Mouse (Mus musculus): ENCODE data around the gene Copz1.

The Copz1 gene

GRCm38 (mm10) chr15:103292673-103293345 lies 20.3 kb downstream of the Copz1 start:
- DNase-seq (ENCODE audit: low spot score in 2 of 2) = no peak

DNA sequence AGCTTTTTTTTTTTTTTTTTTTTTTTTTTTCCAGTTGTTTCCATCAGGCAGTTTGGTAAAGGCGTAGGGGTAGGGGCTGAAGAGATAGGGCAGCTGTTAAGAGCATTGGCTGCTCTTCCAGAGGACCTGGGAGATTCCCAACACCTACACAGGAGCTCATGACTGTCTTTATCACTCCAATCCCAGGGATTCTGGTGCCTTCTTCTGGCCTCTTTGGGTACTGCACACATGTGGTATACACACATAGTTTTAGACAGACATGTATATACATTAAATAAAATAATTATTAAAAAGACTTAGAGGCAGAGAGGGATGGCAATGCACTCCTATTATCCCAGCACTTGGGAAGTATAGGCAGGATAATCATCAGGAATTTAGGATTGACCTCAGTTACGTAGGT lies 20.9 kb downstream of the Copz1 start:
- no peak for DNase-seq (ENCODE audit: low spot score in 2 of 2)

DNA sequence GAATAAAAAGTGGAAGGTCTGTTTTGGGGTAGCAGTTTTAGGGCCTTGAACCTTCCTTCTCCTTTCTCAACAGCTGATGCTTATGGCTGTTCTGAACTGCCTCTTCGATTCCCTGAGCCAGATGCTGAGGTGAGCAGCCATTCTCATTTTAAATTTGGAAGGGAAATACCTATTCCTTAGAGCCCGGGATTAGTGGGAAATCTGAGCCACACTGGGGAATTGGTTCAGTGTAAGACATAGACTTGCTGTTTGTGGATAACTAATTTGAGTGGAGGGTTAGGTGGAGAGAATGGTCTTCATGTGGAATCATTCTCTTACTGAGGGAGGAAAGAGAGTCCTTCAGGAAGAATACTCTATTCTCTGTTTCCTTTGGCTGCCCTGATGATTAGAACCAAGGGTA lies 22.1 kb downstream of the Copz1 start:
- DNase-seq (ENCODE audit: low spot score in 2 of 2) = no peak

GRCm38 (mm10) chr15:103295851-103296250 lies 23.3 kb downstream of the Copz1 start:
- DNase-seq (ENCODE audit: low spot score in 2 of 2) = no peak

GRCm38 (mm10) chr15:103297313-103297712 lies 24.8 kb downstream of the Copz1 start:
- no peak for DNase-seq (ENCODE audit: low spot score in 2 of 2)

DNA sequence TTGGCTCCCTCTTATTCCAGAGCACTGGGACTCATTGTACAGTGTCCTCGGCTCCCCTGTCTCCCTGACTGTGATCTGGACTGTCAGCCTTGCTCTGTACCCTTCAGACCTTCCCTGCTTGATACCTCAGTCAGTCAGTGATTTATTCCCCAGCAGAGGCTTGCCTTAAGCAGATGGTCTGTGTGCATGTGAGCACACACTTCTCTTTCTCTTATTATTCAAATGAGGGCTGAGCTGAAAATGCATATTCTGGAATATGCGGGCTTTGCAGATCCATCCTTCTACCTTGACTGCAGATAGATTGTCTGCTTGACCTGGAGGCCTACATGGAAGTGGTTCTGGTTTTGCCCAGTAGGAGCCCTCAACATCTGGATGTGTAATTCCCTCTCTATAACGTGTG lies 25.5 kb downstream of the Copz1 start:
- DNase-seq (ENCODE audit: low spot score in 2 of 2) = no peak

DNA sequence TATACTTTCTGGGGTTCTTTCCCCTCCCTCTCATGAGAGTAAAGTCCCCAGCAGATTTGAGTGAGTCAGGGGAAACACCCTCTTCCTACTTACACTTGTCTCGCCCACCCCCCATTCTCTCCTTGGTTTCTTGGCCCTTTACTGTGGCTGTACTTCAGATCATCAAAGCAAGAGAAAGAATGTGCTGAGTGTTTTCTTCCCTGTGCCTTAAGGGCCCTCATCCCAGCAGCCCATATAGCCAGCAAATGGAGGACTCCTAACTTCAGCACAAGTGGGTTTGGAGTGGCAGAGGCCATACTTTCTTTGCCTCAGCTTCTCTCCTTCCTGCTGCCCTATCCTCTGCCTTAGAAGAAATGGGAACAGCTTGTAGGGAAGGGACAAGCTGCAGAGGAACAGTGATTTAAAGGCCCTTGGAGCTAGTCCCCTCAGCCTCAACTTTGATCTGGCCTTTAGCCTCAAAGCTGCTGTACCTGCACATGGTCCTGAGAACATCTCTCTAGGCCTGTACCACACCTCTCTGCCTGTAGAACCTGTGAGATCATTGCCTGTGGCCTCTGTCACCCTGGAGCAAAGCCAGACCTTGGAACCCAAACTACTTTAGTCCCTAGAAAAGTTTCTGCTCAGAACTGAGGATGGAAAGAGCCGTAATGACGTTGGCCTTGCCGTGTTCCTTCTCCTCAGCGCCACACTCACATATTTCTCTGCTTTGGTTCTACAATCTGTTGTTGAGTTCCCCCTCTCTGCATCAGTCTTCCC lies 26.5 kb downstream of the Copz1 start:
- no peak for DNase-seq (ENCODE audit: low spot score in 2 of 2)

DNA sequence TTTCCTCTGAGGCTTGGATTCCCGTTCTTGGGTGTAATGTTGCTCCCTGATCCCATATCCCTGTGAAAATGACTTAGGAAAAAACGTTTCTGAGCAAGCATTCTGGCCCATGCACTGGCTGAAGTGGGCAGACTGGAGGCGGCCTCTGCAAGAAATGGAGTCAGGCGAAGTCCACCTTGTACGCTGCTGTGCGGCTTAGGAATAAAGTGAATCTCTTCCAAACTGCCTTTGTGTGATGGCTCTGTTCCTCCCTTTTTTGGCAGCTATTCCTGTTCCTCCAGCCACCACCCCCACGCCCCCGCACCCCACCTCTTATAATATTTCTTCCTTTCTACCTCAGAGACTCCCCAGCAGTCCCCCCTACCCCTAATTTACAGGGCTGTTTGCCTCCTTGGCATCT lies 27.1 kb downstream of the Copz1 start:
- DNase-seq (ENCODE audit: low spot score in 2 of 2) = no peak

- DNase-seq (ENCODE audit: low spot score in 2 of 2) = peak in 1 of 2 experiments; percentile 61
Measured at GRCm38 (mm10) chr15:103300067-103300471, 27.6 kb downstream of the Copz1 start.

DNA sequence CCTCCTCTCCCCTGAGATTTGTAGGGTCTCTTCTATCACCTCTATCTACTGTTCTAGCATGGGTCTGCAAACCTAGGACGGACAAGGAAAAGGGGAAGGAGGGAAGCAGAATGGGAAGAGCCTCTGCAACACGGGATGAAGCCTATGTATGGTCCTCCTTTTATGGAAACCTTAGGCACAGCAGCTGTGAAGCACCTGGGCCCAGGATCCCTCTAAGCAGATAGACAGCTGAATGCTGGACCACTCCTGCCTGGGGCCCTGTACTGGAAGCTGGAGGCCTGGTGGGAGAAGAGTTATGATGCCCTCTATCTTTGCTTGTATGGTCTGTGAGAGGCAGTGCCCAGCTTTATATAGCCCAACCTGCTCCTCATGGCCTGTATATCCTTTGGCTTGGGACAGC lies 28.0 kb downstream of the Copz1 start:
- no peak for DNase-seq (ENCODE audit: low spot score in 2 of 2)

DNA sequence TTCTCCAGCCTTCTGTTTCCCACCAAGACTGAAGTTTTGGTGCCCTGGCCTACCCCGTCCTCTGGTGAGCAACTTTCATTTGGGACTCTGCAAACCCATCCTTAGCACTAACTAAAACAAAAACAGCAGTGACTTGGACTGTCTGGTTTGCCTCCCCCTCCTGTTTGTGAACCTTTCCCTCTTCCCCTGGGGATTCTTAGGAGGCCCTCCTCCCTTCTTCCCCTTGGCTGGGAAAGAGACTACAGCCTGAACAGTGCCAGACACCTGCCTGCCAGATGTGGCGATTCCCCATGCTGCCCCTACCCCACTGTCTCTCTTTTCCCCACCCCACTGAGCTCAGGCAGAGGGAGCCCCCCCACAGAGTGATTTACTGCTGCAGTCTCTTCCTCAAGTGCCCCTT lies 28.5 kb downstream of the Copz1 start:
- DNase-seq (ENCODE audit: low spot score in 2 of 2) = no peak

DNA sequence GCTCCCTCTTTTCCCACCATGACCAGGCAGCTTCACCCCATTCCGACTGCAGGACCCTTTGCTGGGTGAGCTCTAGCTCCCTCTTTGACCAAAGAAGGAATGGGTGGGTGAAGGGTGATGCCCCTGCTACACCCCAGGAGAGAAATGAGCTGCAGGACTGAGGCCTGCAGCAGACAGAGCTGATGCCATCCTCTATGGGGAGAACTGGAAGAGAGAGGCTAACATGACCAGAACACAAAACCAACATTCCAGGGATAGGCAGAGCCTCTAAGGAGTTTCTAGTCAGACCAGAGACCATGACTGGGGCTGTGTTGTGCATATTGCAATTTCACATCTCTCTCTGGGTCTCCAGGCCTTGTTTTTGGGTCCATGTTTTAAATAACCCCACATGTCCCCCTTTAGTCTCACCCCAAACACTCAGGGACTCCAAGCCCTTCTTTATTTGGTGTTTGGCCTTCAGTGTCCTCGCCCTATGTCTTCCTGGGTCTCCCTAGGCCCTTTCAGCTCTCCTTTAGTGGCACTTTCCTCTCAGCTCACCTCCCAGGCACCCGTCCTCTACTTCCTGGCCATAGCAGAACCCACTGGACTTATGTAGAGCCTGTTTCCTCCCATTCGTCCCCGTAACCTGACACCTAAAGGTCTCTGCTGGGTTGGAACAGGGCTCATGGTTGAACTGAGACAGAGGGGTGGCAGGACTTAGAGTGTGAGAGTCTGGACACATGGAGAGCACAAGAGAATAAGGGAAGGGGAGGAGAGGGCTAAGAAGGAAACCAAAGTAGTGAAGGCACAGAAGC lies 29.2 kb downstream of the Copz1 start:
- DNase-seq (ENCODE audit: low spot score in 2 of 2) = no peak

DNA sequence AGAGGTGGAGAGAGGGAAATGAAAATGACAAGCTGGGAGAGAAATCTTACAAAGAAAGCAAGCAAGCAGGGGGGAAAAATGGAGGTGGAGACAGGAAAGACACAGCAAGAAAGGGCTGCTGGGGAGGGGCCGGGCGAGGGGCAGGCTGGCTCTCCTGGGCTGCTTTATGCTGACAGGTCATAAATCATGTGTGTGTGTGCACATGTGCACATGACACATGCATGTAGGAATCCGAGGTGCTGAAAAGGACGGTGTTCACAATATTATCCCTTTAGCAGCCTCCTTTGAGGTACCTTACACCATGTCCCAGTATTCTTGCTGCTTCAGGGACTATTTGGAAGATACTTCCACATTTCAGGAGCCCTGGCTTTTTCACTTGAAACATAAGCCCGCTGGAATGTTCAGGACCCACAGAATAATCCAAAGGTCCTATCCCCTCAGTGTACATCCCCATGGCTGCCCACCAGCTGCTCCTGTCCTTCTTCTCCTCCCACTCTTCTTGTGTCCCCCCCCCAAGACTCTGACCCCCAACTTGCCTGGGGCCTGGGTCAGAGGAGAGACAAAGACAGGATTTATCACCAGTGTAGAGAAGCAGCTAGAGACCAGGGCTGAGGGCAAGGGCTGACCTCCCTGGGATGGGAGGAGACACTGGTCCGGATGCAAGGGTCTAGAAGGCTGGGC lies 30.0 kb downstream of the Copz1 start:
- DNase-seq (ENCODE audit: low spot score in 2 of 2) = no peak

- no peak for DNase-seq (ENCODE audit: low spot score in 2 of 2)
Measured at GRCm38 (mm10) chr15:103303916-103304615, 31.6 kb downstream of the Copz1 start.

GRCm38 (mm10) chr15:103304616-103304969 lies 32.1 kb downstream of the Copz1 start:
- no peak for DNase-seq (ENCODE audit: low spot score in 2 of 2)

- DNase-seq (ENCODE audit: low spot score in 2 of 2) = peak; percentile 98
Measured at GRCm38 (mm10) chr15:103305070-103305678, 32.7 kb downstream of the Copz1 start.

GRCm38 (mm10) chr15:103305792-103306645 lies 33.5 kb downstream of the Copz1 start:
- no peak for DNase-seq (ENCODE audit: low spot score in 2 of 2)

DNA sequence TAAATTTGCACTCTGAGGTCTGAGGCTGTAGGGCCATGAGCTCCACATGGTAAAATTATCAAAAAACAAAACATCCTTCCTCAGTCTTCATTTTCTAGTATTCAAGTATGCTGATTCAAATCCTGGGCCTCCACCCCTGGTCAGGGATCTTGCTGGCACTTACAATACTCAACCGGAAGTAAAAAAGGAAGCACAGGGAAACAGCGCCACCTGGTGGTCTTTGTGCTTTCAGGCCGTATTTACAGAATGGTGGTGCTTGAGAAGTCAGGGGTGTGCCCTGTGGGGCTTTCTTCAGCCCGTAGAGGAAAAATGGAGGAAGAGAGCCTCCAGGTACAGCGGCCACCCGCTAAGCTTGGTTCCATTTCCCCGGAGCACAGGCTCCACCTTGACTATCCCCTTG lies 34.6 kb downstream of the Copz1 start:
- DNase-seq (ENCODE audit: low spot score in 2 of 2) = peak; percentile 84 to 85

- DNase-seq (ENCODE audit: low spot score in 2 of 2) = no peak
Measured at GRCm38 (mm10) chr15:103308056-103308875, 35.8 kb downstream of the Copz1 start.
